Mouse (Mus musculus): ENCODE measurements around the gene 3425401B19Rik.

Gene 3425401B19Rik

DNA sequence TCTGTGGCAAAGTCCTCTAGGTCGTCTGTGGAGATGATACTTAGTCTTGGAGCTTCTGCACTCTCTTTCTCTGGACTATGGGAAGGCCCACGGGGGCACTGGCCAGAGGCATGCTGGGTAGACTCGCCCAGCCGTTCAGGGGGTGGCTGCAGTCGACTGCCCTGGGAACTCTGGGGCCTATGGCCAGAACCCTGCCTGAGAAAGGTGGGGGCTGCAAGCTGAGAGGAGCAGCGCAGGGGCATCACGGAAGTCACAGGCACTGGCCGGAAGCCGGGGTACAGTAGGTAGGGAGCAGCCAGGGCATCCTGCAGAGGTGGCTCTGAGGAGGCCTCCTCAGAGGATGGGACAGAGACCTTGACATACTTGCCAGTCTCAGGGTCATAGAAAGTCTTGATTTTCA is 25.3 kb downstream of the 3425401B19Rik start:
- in situ Hi-C loops (cut with MseI, MboI) = no loop called here

DNA sequence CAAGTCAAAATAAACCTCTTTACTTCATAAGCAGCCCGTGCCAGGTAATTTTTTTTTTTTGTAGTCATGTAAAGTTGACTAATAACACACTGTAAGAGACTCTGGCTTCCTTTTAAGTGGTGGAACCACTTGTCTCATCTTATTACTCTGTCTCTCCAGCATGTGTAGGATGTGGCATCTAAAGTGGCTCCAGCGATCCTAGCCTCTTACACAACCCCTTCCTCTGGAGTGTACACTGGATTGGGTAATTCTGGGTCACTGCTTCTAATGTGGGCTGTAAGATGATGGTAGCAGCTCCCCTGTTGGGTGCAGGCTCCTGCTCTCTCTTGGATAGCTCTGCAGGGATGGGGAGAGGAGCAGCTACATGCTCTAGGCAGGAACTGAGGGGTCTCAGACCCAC is 46.6 kb downstream of the 3425401B19Rik start:
- in situ Hi-C loops (cut with MseI, MboI) = no loop called here

DNA sequence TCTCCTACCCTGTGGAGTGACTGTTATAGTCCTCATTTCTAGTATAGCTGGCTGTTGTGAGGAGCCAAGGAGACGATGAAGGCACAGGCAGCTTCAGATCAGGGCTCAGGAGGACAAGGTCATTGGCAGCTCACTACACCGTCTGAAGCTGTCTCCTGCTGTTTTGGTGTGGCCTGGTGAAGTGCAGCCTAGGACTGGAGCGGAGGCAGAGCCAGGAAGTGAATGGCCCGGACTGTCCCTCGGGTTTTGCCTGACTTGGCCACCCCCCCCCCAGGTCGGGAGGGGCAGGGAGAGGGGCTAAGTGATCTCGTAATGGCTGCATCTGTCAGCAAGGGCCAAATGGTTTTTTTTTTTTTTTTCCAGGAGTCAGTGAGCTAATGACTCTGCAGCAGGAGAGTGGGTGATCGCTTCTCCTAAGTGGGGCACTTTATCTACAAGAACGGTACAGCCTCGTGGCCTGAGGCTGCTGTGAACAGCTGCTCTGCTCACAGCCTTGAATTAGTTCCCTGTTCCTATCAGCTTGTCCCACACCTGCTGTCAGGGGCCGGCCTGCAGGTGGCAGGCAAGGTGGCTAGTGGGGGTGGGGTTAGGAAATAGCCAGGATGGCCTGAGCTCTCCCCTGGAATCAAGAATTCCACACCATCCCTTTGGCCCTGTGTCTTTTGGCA is 50.9 kb downstream of the 3425401B19Rik start:
- in situ Hi-C loops (cut with MseI, MboI) = no loop called here

DNA sequence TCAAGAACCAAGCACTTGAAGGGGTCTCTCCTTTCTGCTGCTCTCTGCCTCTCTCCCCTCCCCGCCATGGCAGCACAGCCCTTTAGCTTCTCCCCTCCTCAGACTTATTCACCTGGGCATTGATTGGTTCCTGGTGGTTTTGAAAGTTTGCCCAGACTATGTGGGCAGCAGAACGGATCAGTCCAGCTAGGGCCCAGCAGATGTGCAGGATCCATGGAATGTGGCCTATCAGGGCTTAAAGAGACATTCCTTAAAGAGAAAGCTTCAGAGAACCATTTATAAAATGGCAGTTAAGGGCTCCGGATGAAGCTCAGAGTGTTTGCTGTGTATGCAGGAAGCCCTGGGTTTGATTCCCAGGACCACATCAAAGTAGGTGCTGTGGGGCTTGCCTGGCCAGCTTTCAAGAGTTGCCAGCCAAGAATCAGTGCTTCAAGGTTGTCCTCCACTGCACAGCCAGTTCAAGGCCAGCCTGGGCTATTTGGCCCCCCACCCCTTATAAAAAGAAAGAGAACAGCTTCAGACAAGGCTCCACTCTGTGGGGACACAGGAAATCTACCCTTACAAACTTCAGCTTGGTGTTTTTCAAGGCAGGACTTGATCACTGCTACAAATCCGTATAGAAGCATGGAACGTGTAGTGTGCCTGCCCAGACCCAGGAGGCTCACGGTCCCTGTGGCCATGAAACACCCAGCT is 52.0 kb downstream of the 3425401B19Rik start:
- in situ Hi-C loops (cut with MseI, MboI) = no loop called here

DNA sequence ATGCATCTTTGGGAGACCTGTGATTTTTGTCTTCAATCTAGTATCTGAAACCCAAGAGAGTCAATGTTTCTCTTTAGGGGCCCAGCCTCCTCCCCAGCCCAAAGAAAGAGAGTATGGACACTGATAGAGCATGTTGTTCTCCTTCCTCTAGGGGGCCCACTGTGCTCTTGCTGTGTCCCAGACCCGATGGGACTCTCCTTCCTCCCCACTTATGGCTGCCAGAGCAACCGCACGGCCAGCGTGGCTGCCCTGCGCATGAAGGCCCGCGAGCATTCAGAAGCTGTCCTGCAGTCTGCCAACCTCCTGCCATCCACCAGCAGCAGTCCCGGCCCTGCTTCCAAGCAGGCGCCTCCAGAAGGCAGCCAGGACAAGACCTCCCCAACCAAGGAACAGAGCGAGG is 56.5 kb downstream of the 3425401B19Rik start:
- in situ Hi-C loops (cut with MseI, MboI) = no loop called here

DNA sequence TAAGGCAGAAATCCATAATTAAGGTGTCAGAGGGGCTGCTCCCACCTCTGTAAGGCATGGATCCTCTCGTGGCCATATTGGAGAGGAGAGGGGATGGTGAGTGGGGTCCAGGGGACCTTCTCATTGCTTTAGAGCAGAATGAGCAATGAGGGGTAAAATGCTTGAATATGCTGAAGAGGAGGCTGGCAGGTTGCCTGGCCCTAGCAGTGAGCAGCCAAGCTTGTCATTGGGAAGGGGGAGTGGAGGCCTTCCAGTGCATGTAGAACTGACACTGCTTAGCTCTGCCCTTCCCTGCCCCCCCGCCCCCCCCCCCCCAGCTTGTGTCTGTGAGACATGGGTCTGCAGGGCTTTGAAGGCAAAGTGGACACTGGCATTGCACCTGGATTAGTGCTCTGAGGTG is 57.8 kb downstream of the 3425401B19Rik start:
- in situ Hi-C loops (cut with MseI, MboI) = no loop called here

DNA sequence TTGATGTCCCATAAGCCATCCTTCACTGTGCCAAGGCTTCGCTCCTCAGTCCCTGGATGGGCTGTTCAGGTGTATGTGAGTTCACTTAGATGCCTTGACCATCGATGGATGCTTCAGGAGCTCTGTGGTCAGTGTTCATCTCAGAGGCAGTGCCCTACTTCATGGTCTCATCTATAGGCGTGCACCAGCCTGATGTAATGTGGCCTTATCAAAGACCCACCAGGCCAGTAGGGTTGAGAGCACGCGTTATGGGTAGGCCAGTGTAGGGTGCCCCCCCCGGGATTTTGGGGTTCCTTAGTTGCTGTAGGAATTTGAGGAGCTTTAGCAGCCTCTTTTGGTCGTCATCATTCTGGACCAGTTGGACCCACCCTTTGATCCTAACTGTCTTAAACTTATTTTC is 60.3 kb downstream of the 3425401B19Rik start:
- in situ Hi-C loops (cut with MseI, MboI) = no loop called here

DNA sequence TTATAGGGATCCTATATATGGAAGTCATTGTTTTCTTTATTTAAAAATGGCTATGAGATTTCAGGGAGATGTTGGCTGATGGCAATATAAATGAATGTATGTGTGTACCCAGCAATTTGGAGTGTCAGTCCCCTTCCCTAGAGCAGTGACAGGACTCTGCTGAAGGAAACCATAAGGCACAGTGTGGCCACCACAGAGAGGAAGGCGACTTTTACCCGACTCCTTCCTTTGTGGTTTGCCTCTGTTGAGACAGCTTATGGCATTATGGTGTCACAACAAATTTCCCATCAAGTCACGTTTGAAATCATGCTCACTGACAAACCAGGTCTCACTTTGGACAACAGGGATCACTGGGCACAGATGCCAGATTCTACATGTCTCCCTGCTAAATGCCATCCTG is 60.8 kb downstream of the 3425401B19Rik start:
- in situ Hi-C loops (cut with MseI, MboI) = no loop called here

DNA sequence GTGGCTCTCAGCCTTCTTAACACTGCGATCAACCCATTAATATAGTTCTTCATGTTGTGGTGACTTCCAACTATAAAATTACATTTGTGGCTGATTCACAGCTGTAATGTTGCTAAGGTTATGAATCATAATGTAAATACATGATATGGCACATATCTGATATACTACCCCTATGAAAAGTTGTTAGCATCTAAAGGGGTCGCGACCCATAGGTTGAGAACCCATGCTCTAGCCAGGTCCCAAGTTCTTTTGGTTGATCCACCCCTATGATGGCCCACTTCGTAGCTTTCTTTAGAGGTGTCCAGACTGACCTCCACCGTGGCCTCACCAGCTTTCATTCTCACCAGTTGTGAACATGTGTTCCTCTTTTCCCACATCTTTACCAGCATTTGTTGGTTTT is 67.8 kb downstream of the 3425401B19Rik start:
- in situ Hi-C loops (cut with MseI, MboI) = no loop called here

DNA sequence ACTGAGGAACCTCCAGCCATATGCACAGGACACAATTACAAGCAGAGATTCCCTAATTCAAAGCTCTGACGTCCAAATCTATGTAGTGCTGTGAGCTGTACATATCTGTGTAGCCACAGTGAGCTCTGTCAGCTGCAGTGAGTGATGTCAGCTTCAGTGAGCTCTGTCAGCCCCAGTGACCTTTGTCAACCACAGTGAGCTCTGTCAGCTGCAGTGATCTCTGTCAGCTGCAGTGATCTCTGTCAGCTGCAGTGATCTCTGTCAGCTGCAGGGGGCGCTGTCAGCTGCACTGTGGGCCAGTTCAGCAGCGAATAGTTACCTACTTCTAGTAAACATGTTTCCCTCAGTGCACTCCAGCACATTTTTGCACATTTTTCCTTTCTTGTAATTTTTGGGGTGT is 75.7 kb downstream of the 3425401B19Rik start:
- in situ Hi-C loops (cut with MseI, MboI) = no loop called here
